Mouse (Mus musculus) c-Kit-positive CD71-negative TER-119-negative erythroid progenitor cells, embryonic 14.5 days (primary cell): ENCODE data around the gene Nell2.
A peak's percentile ranks its signal among the peaks of the same experiment; 100 is the strongest.
"Not testable (repeated sequence)": the region's sequence is repeated elsewhere in the genome, so short reads cannot be mapped to it uniquely, and the experiment has no call there.

ENCODE experiments used
- DNase-seq: peaks from one replicate; pipeline ENCODE4 v3.0.0-alpha.2; 2013; ENCODE audit warnings: low read depth

The Nell2 gene

GRCm38 (mm10) chr15:95527948-95528861 is at the start of gene Nell2:
TSS of gene Nell2 (minus strand) at chr15:95528559.
- DNase-seq = no peak

- peak; percentile 31 for DNase-seq
These were observed 46.3 kb upstream of the Nell2 start for GRCm38 (mm10) chr15:95574661-95575060.

GRCm38 (mm10) chr15:95569606-95570005 is 41.2 kb upstream of the Nell2 start:
- DNase-seq = no peak

- DNase-seq = no peak
These were observed 36.8 kb upstream of the Nell2 start for GRCm38 (mm10) chr15:95565160-95565559.

GRCm38 (mm10) chr15:95561303-95561702 is 32.9 kb upstream of the Nell2 start:
- no peak for DNase-seq

GRCm38 (mm10) chr15:95550011-95550410 is 21.7 kb upstream of the Nell2 start:
- DNase-seq = no peak

- no peak for DNase-seq
These were observed 14.3 kb upstream of the Nell2 start for GRCm38 (mm10) chr15:95542632-95543031.

GRCm38 (mm10) chr15:95536724-95537123 is 8.4 kb upstream of the Nell2 start:
- DNase-seq = no peak

GRCm38 (mm10) chr15:95536230-95536629 is 7.9 kb upstream of the Nell2 start:
- no peak for DNase-seq

GRCm38 (mm10) chr15:95534644-95535043 is 6.3 kb upstream of the Nell2 start:
- no peak for DNase-seq

- DNase-seq = no peak
These were observed 855 bp downstream of the Nell2 start for GRCm38 (mm10) chr15:95527461-95527947.

- DNase-seq = no peak
These were observed 1.5 kb downstream of the Nell2 start for GRCm38 (mm10) chr15:95526626-95527411.

- DNase-seq = no peak
These were observed 2.4 kb downstream of the Nell2 start for GRCm38 (mm10) chr15:95525997-95526396.

GRCm38 (mm10) chr15:95518204-95518603 is 10.2 kb downstream of the Nell2 start:
- no peak for DNase-seq

- DNase-seq = not testable (repeated sequence)
These were observed 15.1 kb downstream of the Nell2 start for GRCm38 (mm10) chr15:95513306-95513705.

- DNase-seq = no peak
These were observed 32.7 kb downstream of the Nell2 start for GRCm38 (mm10) chr15:95495666-95496065.

- DNase-seq = no peak
These were observed 33.2 kb downstream of the Nell2 start for GRCm38 (mm10) chr15:95495193-95495592.

- DNase-seq = no peak
These were observed 36.2 kb downstream of the Nell2 start for GRCm38 (mm10) chr15:95492201-95492600.

GRCm38 (mm10) chr15:95489174-95489573 is 39.2 kb downstream of the Nell2 start:
- DNase-seq = no peak

- no peak for DNase-seq
These were observed 40.4 kb downstream of the Nell2 start for GRCm38 (mm10) chr15:95487961-95488360.

- no peak for DNase-seq
These were observed 46.4 kb downstream of the Nell2 start for GRCm38 (mm10) chr15:95482002-95482401.

- DNase-seq = no peak
These were observed 46.8 kb downstream of the Nell2 start for GRCm38 (mm10) chr15:95481585-95481984.

GRCm38 (mm10) chr15:95476440-95476839 is 51.9 kb downstream of the Nell2 start:
- no peak for DNase-seq
